Mouse (Mus musculus) frontal cortex, postnatal 10 days (tissue): ENCODE results near the gene Spz1.
A peak's percentile ranks its signal among the peaks of the same experiment; 100 is the strongest.

Source experiments
- DNase-seq, 2 experiments: peaks; one replicate each; pipeline ENCODE4 v3.0.0; 2022; ENCODE audit warnings: low spot score in 2 of 2, mixed read lengths in 1 of 2

Spz1 gene

DNA sequence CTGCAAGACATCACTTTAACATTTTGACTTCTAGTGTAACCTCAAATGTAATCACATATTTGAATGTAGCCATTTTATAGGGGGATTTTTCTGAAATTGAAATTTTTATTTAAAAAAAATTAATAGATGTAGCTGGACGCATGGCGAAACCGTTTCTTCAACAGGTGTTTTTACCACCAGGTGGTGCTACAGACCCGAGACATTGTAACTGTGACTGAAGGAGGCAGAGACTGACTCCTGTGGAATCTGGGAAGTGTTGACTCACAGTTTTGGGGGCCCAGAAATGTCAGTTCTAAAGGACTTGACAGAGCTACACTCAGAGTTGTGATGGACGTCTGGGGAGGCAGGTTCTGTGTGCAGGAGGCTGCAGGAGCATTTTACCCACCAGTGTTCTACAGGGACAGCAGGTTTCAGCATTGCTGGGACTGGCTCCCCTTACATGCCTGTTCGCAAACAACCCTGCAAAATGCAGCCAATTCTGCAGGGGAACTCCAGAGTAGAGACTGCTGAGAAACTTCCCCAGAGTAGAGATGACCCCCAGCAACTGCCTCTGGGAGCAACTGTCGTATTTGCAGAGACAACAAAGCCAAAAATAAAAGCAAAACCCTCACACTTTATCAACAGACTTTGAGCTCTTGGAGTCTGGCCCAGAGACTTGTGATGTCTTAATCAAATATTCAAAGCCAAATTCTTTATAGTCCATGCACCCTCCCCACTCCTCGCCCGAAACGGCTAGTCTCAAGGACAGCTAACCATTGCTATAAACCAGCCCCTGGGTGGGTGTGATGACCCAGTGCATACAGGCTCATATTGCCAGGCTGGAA lies 4.5 kb upstream of the Spz1 start:
- DNase-seq = peak in 1 of 2 experiments; percentile 49

DNA sequence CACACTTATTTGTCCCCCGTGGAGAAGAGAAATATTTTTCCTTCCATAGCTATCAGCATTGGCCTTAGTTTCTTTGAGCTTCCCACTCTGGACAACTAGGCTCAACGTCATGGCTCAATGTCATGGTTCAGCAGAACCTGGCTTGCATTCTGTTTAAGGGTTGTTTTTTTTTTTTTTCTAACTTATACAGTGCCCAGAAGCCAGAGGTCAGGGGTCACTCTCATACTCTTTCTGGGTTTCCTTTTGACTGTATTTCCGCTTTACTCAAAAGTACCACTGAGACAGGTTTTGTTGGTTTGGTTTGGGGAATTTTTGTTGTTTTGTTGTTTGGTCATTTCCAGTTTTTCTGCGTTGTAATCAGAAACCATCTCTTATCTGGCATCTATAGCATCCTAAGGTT lies 2.2 kb upstream of the Spz1 start:
- no peak for DNase-seq

DNA sequence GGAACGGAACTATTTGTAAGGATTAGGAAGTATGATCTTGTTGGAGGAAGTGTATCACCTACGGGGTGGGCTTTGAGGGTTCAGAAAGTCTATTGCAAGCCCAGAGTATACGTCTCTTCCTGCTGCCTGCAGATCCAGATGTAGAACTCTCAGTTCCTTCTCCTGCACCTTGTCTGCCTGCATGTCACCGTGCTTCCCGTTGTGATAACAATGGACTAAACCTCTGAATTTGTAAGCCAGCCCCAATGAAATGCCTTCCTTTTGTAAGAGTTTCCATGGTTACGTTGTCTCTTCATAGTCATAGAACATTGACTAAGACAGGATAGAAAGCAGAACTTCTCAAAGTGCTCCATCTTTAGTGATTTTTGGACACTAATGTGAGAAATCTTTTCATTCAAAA lies 716 bp upstream of the Spz1 start:
- DNase-seq = no peak

DNA sequence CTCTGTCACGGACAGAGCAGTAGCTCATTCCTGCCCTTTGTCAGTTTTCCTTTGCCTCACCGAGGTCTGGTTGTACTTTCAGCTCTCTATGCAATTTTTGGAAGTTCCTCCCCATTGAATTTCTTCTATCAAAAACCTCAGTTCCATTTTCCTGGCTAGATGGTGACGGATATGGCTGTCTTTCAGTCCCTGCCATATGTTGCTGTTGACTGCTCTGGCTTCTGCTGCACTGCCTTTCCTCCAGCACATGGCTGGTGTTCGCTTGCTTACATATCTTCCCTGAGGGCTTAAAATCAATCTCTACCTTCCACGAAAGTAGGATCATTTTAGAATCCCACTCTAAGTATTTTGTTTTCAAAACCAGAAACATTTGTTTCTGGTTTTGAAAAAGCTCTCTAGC lies 16.5 kb downstream of the Spz1 start:
- DNase-seq = no peak

DNA sequence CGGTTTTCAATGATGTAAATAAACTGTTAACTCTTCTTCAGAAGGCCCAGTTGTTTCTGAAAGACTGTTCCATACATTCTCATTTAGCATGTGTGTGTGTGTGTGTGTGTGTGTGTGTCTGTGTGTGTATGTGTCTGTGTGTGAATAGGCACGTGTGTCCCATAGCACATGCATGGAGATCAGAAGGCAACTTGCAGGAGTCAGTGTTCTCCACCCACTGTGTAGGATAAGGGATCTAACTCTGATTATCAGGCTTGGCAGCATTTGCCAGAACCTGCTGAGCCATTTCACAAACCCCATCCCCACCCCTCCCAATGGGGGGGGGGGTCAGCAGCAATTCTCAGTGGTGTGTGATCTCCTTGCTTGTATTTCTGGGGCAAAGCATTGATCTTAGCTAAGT lies 18.7 kb downstream of the Spz1 start:
- DNase-seq = no peak

DNA sequence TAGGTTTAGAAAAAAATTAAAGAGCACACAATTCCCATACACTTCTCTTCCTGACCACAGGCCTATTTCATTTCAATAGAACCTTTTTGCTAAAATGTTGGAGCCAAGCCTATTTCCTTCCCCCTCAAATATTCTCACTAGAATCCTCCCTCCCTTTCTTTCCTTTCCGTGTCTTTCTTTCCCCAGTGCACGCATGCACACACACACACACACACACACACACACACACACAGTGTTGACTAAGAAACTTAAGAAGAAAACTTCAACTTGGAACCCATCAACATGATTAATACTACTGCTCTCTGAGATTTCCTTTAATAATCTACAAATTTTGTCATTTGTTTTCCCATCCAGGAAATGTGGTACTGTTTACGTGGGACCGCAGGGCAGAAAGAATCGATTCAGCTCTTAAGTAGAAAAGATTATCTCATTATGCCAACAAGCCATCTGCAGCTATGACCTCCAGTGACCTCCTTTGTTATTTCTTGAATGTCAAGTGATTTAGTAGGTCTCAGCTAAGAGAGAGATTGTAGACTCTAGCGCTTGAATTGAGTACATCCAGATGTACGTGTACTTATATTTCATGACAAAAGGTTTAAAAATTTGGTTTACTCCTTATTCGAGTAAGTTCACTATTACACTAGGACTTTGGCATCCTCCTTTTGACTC lies 19.4 kb downstream of the Spz1 start:
- no peak for DNase-seq

DNA sequence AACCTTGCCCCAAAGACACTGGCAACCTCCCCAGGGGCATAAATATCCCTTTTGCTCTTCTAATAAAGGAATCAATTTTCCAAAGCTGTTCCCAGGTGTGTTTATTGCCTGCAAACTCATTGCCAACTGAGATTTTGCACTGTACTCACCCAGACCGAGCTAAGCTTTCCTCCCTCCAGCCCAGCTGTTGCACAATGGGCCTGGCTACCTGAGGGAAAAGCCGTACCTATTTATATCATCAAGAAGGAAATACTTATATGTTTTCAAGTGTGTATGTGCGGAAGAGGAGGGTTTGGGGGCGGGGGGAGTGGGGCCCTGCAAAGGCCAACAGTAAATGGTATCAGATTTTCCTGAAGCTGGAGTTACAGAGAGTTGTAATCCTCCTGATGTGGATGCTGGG lies 28.9 kb downstream of the Spz1 start:
- no peak for DNase-seq

DNA sequence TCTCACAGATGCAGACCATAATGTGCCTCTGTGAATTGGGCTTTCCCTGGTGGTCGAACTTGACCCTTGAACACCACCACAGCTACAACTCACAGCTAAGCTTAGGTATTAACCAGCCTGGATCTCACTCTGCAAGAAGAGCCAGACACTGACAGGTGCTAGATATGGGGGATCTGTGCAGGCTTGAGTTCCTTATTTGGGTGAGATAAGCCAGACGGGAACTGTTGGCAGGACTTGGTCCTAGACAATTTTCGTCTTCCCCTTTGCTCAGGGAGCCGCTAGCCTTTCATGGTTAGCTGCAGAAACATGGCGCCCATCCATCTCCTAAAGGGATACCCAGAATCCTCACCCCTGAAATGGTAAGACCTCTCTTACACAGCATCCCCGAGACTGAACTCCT lies 35.0 kb downstream of the Spz1 start:
- DNase-seq = no peak

DNA sequence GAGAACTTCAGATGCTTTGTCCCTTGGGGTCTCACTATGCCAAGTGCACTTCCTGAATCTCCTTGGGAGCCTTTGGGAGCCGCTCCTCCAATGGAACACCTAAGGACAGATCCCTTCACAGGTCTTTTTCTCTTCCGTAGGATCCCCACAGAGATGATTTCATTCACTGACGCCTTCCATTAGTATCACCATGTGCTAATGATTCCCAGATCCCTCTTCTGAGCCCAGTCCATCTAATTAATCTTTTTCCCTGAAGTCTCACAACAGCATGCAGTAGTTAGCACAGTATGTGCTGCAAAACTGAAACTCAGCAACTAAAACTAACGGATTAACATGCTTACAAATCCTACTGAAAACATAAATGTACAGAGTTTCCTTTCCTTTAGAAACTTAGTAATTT lies 36.8 kb downstream of the Spz1 start:
- no peak for DNase-seq

DNA sequence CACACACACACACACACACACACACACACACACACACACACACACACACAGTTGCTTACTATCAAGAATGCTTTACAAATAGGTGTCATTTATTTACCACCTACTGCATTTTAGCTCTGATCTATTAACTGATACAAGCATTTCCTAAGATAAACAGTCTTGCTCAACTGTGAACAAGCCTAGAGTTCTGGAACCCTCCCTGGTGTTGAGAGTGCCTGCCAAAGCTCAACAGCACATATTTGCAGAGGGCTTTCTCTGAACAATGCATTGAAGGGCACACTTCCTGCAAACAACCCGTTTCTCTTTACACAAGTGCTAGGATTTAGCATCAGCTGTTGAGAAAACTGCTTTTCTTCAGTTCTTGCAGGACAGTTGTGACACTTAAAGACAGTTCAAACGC lies 42.2 kb downstream of the Spz1 start:
- DNase-seq = no peak

DNA sequence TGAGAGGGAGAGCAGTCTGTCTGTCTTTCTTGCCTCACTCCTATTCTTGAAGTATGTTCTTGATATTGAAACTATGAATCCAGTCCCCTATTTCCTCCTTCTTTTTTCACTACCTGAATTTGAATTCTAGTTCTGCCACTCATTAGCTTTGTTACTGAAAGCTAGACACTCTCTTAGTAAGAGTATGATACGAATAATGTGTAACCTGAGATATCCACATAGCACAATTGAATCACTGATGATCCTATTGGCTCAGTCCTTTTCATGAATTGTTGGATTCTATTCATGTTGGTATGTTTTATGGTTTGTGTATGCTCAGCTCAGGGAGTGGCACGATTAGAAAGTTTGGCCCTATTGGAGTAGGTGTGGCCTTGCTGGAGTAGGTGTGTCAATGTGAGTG lies 43.8 kb downstream of the Spz1 start:
- no peak for DNase-seq

DNA sequence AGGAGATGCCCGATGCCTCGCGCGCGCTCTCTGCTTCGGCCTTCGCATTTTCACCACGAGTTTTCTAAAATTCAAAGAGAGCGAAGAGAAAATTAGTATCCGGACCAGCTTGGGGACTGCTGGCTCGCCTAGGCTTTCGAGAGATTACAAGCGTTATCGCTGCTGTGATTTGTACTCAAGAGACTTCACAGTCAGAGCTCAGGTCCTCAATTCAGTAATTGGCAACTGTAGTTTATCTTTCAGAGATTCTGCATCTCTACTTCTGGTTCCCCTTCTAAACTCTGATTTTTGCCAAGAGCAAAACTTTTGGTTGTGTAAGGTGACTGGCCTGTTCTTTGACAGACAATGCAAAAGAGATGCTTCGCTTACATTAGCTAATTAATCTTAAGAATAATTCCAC lies 44.7 kb downstream of the Spz1 start:
- DNase-seq = no peak

DNA sequence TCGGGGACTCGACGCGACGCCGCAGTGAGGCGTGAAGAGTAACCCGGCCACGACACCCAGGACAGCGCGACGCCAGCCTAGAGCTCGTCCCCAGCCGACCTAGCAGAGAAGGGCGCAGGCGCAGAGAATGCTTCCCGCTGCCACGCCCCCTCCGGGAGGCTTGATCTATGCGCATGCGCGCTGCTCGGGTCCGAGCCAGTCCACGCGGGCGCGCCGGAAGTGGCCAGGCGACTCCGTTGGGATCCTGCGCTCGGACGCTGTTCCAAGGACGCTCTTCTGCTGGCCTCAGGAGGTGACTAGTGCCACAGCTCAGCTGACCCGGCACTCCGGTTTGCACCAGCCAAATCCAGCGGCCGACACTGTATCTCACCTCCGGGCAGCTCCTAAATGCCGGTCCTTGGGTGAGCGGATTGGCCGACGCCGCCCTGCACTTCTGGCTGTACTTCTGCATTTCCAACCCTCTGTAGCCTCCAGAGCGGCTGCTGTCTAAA lies 45.2 kb downstream of the Spz1 start, which contains the start of gene Zfyve16:
Gene Zfyve16 (minus strand): TSS at position 148 of the 491 bp plus-strand sequence.
- peak; percentile 90 to 97 for DNase-seq

DNA sequence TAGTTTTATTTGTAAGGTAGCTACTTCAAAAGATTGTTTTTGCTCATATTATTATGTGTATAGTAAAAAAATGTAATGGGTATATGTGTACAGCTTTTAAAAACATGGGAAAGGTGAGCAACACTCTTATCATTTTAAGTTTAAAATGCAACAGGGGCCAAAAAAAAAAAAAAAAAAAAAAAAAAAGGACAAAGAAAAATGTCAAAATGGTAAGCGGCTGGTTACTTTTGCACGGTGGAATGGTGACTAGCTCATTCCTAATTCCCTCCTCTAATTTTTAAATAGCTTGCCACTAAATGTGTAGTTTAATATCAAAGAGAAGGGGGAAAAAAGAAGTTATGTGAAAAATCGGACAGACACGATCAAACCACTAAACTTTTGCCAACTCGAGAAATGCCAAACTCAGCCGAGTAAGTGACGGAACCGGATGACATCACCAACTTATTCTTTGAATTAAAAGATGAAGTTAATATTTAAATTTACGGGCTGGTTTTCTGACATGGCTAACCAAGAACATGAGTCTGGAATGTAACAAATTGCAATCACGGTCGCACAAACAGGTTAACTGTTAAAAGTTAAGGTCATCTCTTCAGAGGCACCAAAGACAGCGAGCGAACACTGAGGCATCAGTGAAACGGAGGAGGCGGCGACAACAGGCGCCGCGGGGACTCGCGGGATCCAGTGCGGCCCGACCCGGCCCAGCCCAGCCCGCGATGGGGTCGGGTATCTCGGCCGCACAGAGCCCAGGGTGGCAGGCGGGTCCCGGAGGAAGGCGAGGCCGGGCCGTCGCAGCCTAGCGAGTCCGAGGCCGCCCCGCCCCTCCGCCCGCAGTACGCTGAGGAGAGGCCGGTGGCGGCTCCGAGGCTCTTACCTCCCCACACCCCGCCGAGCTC lies 45.9 kb downstream of the Spz1 start:
- DNase-seq = no peak
